Mouse (Mus musculus) left cerebral cortex, postnatal 14 days (tissue): Measurements from ENCODE around the gene Osgep. TPM values are rescaled to one million over a fixed set of nuclear protein-coding genes. Genes with fewer than 3 reads are reported as not detected.
"Not testable (repeated sequence)": the region's sequence is repeated elsewhere in the genome, so short reads cannot be mapped to it uniquely, and the experiment has no call there.

Experiments used
- DNase-seq, 2 experiments: peaks; one replicate each; pipeline ENCODE4 v3.0.0; 2021 to 2022; ENCODE audit warnings: low spot score in 2 of 2, mixed read lengths in 1 of 2
- intact Hi-C: fragments of 180-260 bp; cut with DNase I; formaldehyde crosslinking; loops from one replicate; pipeline ENCODE4 v1.15.1; 2025
- total RNA-seq, 2 experiments: library from RNA; stranded (reverse); gene quantifications; 2 replicates each; pipeline ENCODE4 v1.2.3; 2021

Gene Osgep
- total RNA-seq, 2 experiments from 2014 or later: 35.1 to 39.7 TPM

DNA sequence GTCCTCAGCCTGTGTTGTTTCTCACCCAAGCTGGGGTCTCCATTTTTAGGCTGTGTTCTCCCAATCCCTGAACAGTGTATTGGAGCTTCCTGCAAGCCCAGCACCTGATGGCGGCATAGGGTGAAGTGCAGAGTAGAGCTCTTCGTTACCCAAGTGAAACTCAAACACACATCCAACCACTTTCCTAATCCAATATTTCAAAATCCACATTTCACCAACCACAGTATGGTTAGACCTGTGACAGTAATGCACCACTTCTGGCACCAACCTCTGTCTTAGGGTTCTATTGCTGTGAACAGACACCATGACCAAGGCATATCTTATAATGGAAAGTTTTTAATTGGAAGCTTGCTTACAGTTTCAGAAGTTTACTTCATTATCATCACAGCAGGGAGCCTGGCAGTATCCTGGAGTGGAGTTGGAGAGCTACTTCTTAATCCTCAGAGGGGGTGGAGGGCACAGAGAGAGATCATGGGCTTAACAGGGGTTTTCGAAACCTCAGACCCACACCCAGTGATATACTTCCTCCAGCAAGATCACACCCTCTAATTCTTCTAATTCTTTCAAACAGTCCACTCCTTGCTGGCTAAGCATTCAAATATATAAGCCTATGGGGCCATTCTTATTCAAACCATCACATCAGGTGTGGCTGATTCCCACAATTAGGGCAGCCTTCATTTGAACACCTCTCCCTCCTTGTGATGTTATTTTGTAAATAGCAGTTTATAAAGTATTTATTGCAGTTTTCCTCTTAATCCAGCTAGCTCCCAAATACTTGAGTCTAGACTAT, 13.6 kb upstream of the Osgep start:
- intact Hi-C loops: no loop called here
- DNase-seq: no peak

GRCm38 (mm10) chr14:50936649-50937048, 12.0 kb upstream of the Osgep start:
- intact Hi-C loops: no loop called here
- DNase-seq: no peak

DNA sequence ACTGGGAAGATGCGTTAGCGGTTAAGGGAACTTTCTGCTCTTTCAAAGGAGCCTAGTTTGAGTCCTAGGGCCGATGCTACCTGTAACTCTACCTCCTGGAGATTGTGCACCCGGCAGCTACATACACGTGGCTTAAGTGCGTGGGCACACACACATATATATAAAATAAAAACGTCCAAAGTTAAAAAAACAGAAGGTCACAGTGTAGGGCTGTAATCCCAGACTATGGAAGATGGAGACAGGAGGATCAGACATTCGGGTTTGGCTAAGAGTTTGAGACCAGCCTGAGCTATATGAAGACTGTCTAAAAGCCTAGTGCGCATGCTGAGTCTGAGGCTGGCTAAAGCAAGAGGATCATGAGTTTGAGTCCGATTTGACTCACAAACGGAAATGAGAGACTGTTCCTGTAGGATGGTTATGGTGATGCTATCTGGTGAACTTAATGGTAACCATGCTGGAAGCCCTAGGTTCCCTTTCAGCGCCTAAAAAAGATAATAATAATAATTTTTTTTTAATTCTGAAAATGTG, 6.9 kb upstream of the Osgep start:
- DNase-seq: no peak
- intact Hi-C loops: loop anchor here (2.0 kb wide), 1 partner anchor 133 kb away; no protein-coding TSS in a partner anchor

DNA sequence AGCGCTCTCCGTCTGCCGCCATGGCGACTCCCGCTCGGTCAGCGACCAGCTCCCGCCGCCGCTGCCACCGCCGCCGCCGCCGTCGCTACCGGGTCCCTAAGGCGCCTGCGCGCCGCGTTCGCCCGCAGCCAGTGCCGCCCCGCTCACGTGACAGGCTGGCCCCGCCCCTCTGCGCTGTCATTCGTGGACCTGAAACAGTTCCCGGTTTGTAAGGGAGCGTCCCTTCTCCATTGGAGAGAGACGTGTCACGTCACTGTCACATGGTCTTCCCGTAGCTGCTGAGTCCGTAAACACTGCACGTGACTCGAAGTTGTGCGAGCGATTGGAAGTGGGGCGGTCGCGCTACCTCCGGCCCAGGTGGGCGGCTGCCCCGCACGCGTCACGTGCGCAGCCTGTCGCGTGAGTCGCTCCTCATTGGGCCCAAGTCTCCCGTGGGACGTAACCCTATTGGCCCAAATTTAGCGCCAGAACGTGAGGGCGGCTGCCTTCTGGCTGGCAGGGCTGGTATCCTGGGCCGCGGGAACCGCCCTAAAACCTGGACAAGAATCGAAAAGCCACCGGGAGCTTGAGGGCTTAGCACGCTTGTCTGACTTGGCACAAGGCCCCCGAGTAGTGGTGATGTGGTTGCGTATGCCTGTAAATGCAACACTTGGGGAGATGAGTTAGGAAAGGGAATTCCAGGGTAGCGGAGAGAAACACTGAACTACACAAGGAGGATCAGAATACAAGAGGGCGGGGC, 6.2 kb upstream of the Osgep start, which contains the start of the genes Pip4p1 and Pnp:
TSS of gene Pip4p1 (minus strand) at position 103 of the 739 bp plus-strand sequence.
TSS of gene Pnp (plus strand) at position 329 of the 739 bp plus-strand sequence.
- intact Hi-C loops: loop anchor here (2.0 kb wide), 1 partner anchor 134 kb away; no protein-coding TSS in a partner anchor
- peak; percentile 98 to 100 for DNase-seq

GRCm38 (mm10) chr14:50930377-50930753, 5.7 kb upstream of the Osgep start:
- DNase-seq: peak; percentile 40 to 45
- intact Hi-C loops: loop anchor here (2.0 kb wide), 1 partner anchor 134 kb away; no protein-coding TSS in a partner anchor

DNA sequence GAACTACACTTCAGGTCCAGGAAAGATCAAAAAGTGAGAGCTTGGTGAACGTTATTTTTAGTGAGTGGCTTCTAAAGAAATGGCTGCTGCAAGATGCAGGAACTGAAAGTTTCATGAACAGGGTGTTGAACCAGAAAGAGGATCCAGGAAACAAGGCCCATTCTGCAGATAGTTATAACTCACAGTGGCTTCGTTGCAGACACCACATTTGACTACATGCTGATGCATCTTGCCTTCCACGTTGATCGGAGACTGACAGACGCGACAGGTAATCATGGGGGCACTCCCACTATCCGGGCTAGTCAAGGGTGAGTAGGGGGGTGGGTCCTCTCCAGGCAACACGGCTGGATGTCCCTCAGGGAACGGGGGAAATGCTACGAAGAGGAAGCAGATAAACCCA, 5.3 kb upstream of the Osgep start:
- intact Hi-C loops: loop anchor here (2.0 kb wide), 1 partner anchor 135 kb away; no protein-coding TSS in a partner anchor
- no peak for DNase-seq

GRCm38 (mm10) chr14:50927366-50927765, 2.7 kb upstream of the Osgep start:
- DNase-seq: no peak
- intact Hi-C loops: no loop called here

- no peak for DNase-seq
- intact Hi-C loops: no loop called here
These were observed 623 bp upstream of the Osgep start for GRCm38 (mm10) chr14:50925111-50925920.

GRCm38 (mm10) chr14:50923437-50923836, 1.3 kb downstream of the Osgep start:
- DNase-seq, intact Hi-C loops: not testable (repeated sequence)

- DNase-seq: no peak
These were observed 13.3 kb downstream of the Osgep start for GRCm38 (mm10) chr14:50911356-50911755.

DNA sequence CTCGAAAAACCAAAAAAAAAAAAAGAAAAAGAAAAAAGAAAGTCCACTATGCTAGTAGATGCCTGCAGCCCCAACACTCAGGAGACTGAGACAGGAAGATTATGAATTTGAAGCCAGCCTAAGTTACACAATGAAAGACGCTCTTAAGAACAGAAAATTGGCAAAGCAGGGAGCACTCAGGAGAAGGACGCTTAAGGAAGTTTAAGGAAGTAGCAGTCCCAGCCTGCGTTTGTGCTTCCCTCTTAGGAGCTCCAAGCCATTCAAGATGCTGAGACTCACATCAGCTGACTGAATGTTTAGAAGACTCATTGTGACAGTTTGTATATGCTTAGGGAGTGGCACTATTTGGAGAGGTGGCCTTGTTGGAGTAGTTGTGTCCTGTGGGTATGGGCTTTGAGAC, 16.6 kb downstream of the Osgep start:
- DNase-seq: no peak
- intact Hi-C loops: no loop called here

More at GRCm38 (mm10) chr14:50911356-50911755, 13.3 kb downstream of the Osgep start:
- intact Hi-C loops: no loop called here

DNA sequence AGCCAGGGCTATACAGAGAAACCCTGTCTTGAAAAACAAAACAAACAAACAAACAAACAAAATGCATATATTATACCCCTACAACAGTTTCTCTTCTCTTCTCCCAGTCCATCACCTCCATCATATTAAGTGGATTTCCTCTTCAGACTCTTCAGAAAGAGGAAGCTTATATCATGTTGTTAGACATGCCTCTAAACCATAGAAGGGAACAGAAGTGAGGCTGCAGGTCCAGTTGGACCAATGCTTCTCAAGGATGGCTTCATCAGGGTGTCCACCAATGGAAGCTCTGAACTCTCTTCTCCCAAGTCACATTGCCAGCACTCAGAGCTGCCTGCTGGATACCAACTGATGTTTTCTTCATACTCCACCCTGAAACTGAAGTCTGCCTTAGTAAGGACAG, 19.4 kb downstream of the Osgep start:
- DNase-seq, intact Hi-C loops: not testable (repeated sequence)

GRCm38 (mm10) chr14:50904828-50905129, 19.9 kb downstream of the Osgep start:
- intact Hi-C loops: no loop called here
- DNase-seq: no peak

DNA sequence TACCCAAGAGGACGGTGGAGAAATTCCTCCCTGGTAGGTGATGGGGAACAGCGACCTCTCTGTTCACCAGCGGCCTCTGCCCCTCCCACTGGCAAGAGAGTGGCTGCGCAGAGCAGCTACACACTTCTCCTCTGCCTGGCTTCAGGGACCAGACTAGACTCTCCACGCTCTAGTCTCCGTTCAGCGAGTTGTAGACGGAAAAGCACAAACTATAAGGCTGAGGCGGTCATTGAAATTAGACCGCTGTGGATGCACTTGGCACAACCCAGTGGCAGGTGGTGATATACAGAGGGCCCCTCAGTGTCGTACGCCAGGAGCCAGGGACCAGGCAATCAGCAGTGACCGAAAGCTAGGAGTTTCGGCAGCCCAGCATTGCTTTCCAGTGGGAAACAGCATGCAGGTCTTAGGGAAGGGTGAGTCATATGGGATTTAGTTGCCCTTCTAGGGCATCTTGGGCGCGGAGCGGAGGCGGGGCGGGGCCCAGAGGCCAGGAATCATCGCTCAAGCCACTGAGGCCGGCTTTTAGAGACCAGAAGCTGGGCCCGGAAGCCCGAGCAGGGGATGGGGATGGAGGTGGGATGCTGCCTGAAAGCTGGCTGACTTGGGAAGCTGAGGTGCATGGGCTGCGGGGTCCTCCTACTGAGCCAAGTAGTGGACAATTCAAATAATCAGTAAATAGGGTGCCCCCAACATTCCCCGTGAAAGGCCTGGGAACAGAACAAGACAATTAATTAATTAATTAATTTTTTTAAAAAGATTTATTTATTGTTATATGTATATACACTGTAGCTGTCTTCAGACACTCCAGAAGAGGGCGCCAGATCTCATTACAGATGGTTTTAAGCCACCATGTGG, 20.5 kb downstream of the Osgep start:
- intact Hi-C loops: no loop called here
- no peak for DNase-seq

DNA sequence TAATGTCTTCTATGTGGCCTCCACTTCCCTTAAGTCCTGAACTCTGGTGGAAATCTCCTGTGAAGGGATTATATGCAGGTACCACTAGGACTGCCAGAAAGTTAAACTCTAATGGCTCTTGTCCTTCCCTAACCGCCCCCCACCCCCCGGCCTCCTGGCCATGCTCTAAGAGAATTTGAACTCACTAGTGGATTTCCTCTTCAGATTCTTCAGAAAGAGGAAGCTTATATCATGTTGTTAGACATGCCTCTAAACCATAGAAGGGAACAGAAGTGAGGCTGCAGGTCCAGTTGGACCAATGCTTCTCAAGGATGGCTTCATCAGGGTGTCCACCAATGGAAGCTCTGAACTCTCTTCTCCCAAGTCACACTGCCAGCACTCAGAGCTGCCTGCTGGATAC, 26.7 kb downstream of the Osgep start:
- DNase-seq, intact Hi-C loops: not testable (repeated sequence)

DNA sequence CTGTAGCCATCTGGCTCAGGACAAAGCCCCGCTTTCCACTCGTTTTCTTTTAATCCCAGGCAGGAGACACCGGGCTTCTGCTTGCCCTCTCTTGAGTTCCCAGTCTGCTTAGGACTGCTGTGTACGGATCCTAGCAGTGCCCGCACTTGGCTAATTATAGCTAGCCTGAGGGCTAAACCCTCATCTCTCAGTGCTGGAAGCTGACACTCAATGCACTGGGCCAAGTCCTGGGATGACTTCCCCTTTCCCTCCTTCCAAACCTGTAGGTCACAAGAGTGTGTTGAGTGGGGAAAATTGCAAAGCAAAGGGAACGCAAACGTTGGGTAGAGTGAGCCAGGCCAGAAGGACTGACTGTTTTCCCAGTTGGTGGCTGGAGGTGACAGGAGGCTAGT, 27.3 kb downstream of the Osgep start, which contains the start of gene Klhl33:
TSS of gene Klhl33 (minus strand) at position 134 of the 392 bp plus-strand sequence.
- intact Hi-C loops: no loop called here
- DNase-seq: no peak

- peak; percentile 15 to 48 for DNase-seq
- intact Hi-C loops: no loop called here
These were observed 27.8 kb downstream of the Osgep start for GRCm38 (mm10) chr14:50896747-50897373.
